Mouse (Mus musculus) myocyte (in vitro differentiated cells): Measurements from ENCODE around the gene Coro1c.

Experiments
- MAX ChIP-seq: IDR thresholded peaks from one replicate; pipeline ENCODE4 v1.6.1; 2011; ENCODE audit warnings: low read depth, mild to moderate bottlenecking, control low read depth
- POLR2A ChIP-seq: IDR thresholded peaks from one replicate; pipeline ENCODE4 v1.6.1; 2011; ENCODE audit warnings: low read depth, mild to moderate bottlenecking, control low read depth, moderate library complexity; ENCODE audit not compliant: insufficient read length
- REST ChIP-seq: IDR thresholded peaks from one replicate; pipeline ENCODE4 v1.6.1; 2011; ENCODE audit warnings: mild to moderate bottlenecking, control low read depth, moderate library complexity; ENCODE audit not compliant: insufficient read depth, insufficient read length
- TCF12 ChIP-seq: IDR thresholded peaks from one replicate; pipeline ENCODE4 v1.6.1; 2011; ENCODE audit warnings: mild to moderate bottlenecking, control low read depth; ENCODE audit not compliant: poor library complexity, insufficient read depth, severe bottlenecking

DNA sequence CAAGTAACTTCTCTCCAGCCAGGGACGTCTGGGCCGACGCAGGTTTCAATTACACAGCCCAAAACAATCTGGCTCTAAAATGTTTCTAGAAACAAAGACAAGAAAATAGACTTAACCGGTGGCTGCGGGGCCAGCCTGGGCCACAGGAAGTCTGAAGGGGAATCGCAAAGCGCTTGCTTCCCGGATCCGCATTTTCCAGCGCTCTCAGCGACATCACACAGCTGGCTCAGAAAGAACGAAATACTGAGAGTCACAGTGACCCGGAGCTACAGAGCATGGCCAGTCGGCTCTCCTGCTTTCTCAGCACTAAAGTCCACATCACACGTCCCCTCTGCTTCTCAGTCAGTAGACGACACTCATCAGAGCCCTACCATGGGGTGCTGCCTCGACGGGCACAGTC lies 17.7 kb downstream of the Coro1c start:
- TF ChIP-seq MAX (no peak), POLR2A (no peak), REST (no peak), TCF12 (no peak)
